Mouse (Mus musculus): ENCODE results near the gene Zfp709. TPM values are rescaled to one million over a fixed set of nuclear protein-coding genes. Genes with fewer than 3 reads are reported as not detected.
"Not testable (repeated sequence)": the region's sequence is repeated elsewhere in the genome, so short reads cannot be mapped to it uniquely, and the experiment has no call there.

Gene Zfp709
- polyA plus RNA-seq (2014; fragmentation: Nextera tagmentation; extraction: Ambion mirVana) = 7.1 and 7.3 TPM in 2 replicates

DNA sequence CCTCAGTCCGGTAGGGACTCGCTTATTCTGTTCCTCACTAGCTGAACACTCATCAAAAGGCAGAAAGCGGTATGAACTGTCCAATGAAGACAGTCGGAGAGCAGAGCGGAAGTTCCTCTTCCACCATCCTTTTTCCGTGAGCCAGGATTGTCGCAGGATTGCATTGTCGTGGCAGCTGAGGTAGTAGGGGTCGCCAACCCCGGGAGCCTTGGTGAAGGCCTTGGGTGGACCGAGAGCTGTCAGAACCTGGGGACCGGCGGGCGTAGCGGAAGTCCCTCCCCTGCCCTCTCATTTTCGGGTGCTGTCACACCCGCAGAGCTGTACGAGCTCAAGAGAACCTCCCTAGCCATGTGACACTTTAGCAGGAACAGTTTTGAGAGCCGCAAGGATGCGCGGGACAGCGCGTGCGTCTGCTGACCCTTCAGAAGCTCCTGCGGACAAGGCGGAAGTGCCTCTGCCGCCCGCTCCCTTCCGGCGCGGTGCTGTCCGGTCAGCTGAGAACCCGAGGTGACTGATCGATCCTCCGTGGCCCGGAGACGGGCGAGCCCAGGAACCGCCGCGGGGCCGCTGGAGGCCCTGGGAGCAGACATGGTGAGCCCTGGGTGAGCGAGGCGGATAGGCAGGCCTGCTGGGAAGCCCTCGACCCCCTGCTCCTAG lies at the start of gene Zfp709:
TSS of gene Zfp709 (plus strand) at position 402 of the 657 bp plus-strand sequence.
- peak within 1 kb of the TSS; percentile 82 for H3K4me2 ChIP-seq (replicated peaks; ENCODE audit: low read depth, low read length)
- WGBS = 5% methylated on average over 45 of the region's 45 CpGs
- peaks cover 17% of the 10 kb centered on the region; the same call in 1 of the 2 replicates for H3K9me3 ChIP-seq (ENCODE audit: control insufficient read depth, low read depth, low read length)
- peak; percentile 89 for ATAC-seq (ENCODE audit: insufficient number of reproducible peaks, insufficient read depth, low FRiP score, low read depth)
- no peaks in the 10 kb centered on the region for H3K27me3 ChIP-seq (ENCODE audit: control insufficient read depth, insufficient read depth, low read length)
- no peaks in the 10 kb centered on the region; the same call in 1 of the 2 replicates for H3K4me1 ChIP-seq (ENCODE audit: control insufficient read depth, insufficient read depth, low read length)
- H3K4me3 ChIP-seq (ENCODE audit: low read depth, low read length) = peak within 1 kb of the TSS; percentile 68
- H3K9ac ChIP-seq (replicated peaks; ENCODE audit: low read depth, low read length) = peak within 1 kb of the TSS; percentile 91
- H3K27ac ChIP-seq (ENCODE audit: low read length) = peak within 1 kb of the TSS; percentile 77
- no peaks in the 10 kb centered on the region for H3K36me3 ChIP-seq (ENCODE audit: control insufficient read depth, insufficient read depth, low read length)

DNA sequence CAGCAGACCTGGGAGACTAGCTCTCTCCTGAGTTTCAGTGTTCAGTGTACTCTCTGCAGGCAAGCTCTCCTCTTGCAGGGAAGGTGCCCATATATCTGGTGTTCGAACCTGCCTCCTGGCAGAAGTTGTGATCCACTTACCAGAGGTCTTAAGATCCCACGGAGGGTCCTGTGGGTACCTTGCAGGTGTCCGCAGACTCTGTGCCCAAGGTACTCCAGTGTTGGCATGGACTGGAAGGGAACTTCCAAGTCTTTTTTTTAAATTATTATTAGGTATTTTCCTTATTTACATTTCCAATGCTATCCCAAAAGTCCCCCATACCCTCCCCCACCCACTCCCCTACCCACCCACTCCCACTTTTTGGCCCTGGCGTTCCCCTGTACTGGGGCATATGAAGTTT lies 43.6 kb upstream of the Zfp709 start:
- H3K4me3 ChIP-seq (ENCODE audit: low read depth, low read length); H3K9ac ChIP-seq (replicated peaks; ENCODE audit: low read depth, low read length); H3K4me2 ChIP-seq (replicated peaks; ENCODE audit: low read depth, low read length); H3K9me3 ChIP-seq (ENCODE audit: control insufficient read depth, low read depth, low read length); H3K36me3 ChIP-seq (ENCODE audit: control insufficient read depth, insufficient read depth, low read length); H3K27me3 ChIP-seq (ENCODE audit: control insufficient read depth, insufficient read depth, low read length); ATAC-seq (ENCODE audit: insufficient number of reproducible peaks, insufficient read depth, low FRiP score, low read depth); H3K27ac ChIP-seq (ENCODE audit: low read length); H3K4me1 ChIP-seq (ENCODE audit: control insufficient read depth, insufficient read depth, low read length): not testable (repeated sequence)
- 78% methylated on average over 4 of the region's 4 CpGs for WGBS

DNA sequence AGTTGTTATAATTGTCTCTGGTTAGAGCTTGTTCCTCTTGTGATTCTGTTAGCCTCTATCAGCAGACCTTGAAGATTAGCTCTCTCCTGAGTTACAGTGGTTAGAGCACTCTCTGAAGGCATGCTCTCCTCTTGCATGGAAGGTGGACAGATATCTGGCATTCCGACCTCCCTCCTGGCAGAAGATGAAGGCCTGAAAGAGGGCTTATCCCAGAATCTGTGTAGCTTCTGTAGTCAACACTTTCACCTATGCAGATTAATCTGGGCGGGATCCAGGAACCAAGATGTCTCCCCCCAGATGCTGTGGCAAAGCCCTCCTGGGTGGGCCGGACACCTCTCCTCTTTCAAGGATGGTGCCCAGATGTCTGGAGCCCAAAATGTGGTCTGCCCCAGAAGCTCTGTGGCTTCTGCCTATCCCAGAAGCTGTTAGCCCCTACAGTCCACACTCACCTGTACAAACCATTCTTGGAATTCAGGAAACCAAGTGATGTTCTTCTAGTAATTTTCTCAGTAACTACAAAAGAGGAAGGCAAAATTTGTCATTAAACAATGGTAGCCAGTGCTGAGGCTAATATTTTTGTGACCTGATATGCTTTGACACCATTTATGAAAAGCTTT lies 40.5 kb upstream of the Zfp709 start:
- peak; percentile 42; the same call in 1 of the 2 replicates for ATAC-seq (ENCODE audit: insufficient number of reproducible peaks, insufficient read depth, low FRiP score, low read depth)
- not testable (repeated sequence) for H3K36me3 ChIP-seq (ENCODE audit: control insufficient read depth, insufficient read depth, low read length); H3K4me1 ChIP-seq (ENCODE audit: control insufficient read depth, insufficient read depth, low read length); H3K9ac ChIP-seq (replicated peaks; ENCODE audit: low read depth, low read length); H3K27me3 ChIP-seq (ENCODE audit: control insufficient read depth, insufficient read depth, low read length); H3K9me3 ChIP-seq (ENCODE audit: control insufficient read depth, low read depth, low read length); H3K27ac ChIP-seq (ENCODE audit: low read length); H3K4me2 ChIP-seq (replicated peaks; ENCODE audit: low read depth, low read length); H3K4me3 ChIP-seq (ENCODE audit: low read depth, low read length)
- 89% methylated on average over 3 of the region's 3 CpGs for WGBS

DNA sequence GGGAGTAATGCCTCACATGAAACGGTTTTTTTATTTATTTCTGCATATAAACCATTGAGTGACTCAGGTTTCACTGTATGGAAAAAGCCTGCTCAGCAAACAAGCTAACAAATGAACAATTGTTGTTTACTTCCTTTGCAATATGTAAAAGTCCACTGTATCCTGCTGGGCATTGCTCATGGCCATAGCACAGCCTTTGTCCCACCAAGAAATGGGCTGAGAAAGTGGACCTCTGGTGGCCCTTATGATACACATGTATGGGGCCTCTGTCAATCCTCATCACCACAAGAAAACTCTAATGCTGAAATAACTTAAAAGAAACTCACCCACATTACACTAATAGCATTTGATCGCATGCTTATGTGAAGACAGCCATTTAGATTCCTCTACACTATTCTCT lies 39.3 kb upstream of the Zfp709 start:
- not testable (repeated sequence) for H3K9ac ChIP-seq (replicated peaks; ENCODE audit: low read depth, low read length); H3K27me3 ChIP-seq (ENCODE audit: control insufficient read depth, insufficient read depth, low read length); H3K4me1 ChIP-seq (ENCODE audit: control insufficient read depth, insufficient read depth, low read length); H3K4me2 ChIP-seq (replicated peaks; ENCODE audit: low read depth, low read length); H3K27ac ChIP-seq (ENCODE audit: low read length); H3K36me3 ChIP-seq (ENCODE audit: control insufficient read depth, insufficient read depth, low read length); ATAC-seq (ENCODE audit: insufficient number of reproducible peaks, insufficient read depth, low FRiP score, low read depth); H3K4me3 ChIP-seq (ENCODE audit: low read depth, low read length); H3K9me3 ChIP-seq (ENCODE audit: control insufficient read depth, low read depth, low read length)
- WGBS = 71% methylated on average over 2 of the region's 2 CpGs

DNA sequence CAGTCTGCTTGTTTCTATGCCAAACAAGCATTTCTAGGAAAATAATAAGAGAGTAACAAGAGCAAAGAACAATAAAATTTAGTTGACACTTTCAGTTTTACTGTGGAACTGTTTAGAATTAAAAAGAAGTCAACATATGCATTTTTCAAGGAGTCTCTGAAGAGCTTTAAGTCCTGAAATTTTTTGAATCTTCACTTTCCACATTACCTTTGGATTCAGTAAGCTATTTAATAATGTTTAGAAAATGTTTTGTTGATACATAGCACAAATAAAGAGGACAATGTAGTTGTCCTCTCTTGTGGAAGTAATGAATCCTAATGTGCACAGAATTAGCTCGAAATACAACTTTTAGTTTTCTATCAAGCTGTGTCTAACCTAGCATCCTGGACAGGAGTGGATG lies 37.4 kb upstream of the Zfp709 start:
- H3K9ac ChIP-seq (replicated peaks; ENCODE audit: low read depth, low read length); H3K4me1 ChIP-seq (ENCODE audit: control insufficient read depth, insufficient read depth, low read length); H3K9me3 ChIP-seq (ENCODE audit: control insufficient read depth, low read depth, low read length); H3K4me3 ChIP-seq (ENCODE audit: low read depth, low read length); H3K27me3 ChIP-seq (ENCODE audit: control insufficient read depth, insufficient read depth, low read length); ATAC-seq (ENCODE audit: insufficient number of reproducible peaks, insufficient read depth, low FRiP score, low read depth); H3K36me3 ChIP-seq (ENCODE audit: control insufficient read depth, insufficient read depth, low read length); H3K27ac ChIP-seq (ENCODE audit: low read length); H3K4me2 ChIP-seq (replicated peaks; ENCODE audit: low read depth, low read length): not testable (repeated sequence)
- 75% methylated on average over 1 of the region's 1 CpGs for WGBS

DNA sequence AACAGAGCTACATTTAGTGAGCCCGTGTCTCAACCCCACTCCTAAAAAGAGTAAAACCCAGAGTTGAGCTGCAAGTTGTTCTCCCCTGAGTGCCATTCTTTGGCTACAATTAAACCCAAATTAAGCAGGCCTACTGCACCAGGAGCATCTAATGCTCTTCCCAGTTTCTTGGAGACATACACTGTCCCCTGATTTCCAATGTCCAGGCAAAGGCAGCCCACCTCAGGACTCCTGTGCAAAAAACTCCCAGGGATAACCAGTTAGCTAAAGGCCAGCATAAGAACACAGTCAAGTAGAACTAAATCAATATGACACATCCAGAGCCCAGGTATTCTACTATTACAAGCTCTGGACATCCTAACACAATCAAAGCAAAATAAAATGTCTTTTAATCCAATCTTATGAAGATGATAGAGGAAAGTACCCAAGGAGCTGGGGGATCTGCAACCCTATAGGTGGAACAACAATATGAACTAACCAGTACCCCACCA lies 35.8 kb upstream of the Zfp709 start:
- not testable (repeated sequence) for H3K4me1 ChIP-seq (ENCODE audit: control insufficient read depth, insufficient read depth, low read length); H3K27me3 ChIP-seq (ENCODE audit: control insufficient read depth, insufficient read depth, low read length); H3K9ac ChIP-seq (replicated peaks; ENCODE audit: low read depth, low read length); H3K27ac ChIP-seq (ENCODE audit: low read length); H3K4me3 ChIP-seq (ENCODE audit: low read depth, low read length); H3K4me2 ChIP-seq (replicated peaks; ENCODE audit: low read depth, low read length); H3K36me3 ChIP-seq (ENCODE audit: control insufficient read depth, insufficient read depth, low read length); H3K9me3 ChIP-seq (ENCODE audit: control insufficient read depth, low read depth, low read length)
- WGBS = 90% methylated on average over 1 of the region's 1 CpGs
- ATAC-seq (ENCODE audit: insufficient number of reproducible peaks, insufficient read depth, low FRiP score, low read depth) = 0 out of 2 replicates have a peak, but pooled peaks have one; percentile 10

DNA sequence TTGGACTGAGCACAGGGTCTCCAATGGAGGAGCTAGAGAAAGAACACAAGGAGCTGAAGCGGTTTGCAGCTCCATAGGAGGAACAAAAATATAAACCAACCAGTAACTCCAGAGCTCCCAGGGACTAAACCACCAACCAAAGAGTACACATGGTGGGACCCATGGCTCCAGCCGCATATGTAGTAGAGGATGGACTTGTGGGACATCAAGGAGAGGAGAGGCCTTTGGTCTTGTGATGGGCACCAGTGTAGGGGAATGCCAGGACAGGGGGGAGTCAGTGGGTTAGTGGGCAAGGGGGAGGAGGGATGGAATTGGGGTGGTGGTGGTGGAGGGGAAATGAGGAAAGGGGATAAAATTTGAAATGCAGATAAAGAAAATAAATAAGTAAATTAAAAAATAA lies 35.1 kb upstream of the Zfp709 start:
- not testable (repeated sequence) for H3K27me3 ChIP-seq (ENCODE audit: control insufficient read depth, insufficient read depth, low read length); H3K27ac ChIP-seq (ENCODE audit: low read length); H3K4me2 ChIP-seq (replicated peaks; ENCODE audit: low read depth, low read length); H3K9ac ChIP-seq (replicated peaks; ENCODE audit: low read depth, low read length); H3K4me1 ChIP-seq (ENCODE audit: control insufficient read depth, insufficient read depth, low read length); H3K4me3 ChIP-seq (ENCODE audit: low read depth, low read length); H3K9me3 ChIP-seq (ENCODE audit: control insufficient read depth, low read depth, low read length); ATAC-seq (ENCODE audit: insufficient number of reproducible peaks, insufficient read depth, low FRiP score, low read depth); H3K36me3 ChIP-seq (ENCODE audit: control insufficient read depth, insufficient read depth, low read length)
- WGBS = 83% methylated on average over 2 of the region's 2 CpGs

DNA sequence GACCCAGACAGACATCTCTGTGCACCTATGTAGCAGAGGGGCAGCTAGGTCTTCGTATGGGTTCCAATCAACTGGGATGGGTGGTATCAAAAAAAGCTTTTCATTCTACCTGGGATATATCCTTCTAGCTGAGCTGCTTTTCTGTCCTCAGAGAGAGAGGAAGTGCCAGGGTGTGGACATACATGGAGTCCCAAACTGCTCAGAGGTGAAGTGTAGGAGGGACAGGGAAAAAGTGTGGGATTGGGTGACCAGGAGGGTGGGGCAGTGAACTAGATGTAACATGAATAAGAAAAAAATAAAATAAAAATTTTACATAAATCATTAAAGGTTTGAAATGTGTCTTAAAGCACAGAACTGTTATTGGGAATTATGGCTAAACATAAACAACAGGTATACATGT lies 30.8 kb upstream of the Zfp709 start:
- not testable (repeated sequence) for ATAC-seq (ENCODE audit: insufficient number of reproducible peaks, insufficient read depth, low FRiP score, low read depth); H3K36me3 ChIP-seq (ENCODE audit: control insufficient read depth, insufficient read depth, low read length); H3K4me3 ChIP-seq (ENCODE audit: low read depth, low read length); H3K4me2 ChIP-seq (replicated peaks; ENCODE audit: low read depth, low read length); H3K27me3 ChIP-seq (ENCODE audit: control insufficient read depth, insufficient read depth, low read length); H3K27ac ChIP-seq (ENCODE audit: low read length); H3K4me1 ChIP-seq (ENCODE audit: control insufficient read depth, insufficient read depth, low read length); H3K9me3 ChIP-seq (ENCODE audit: control insufficient read depth, low read depth, low read length); H3K9ac ChIP-seq (replicated peaks; ENCODE audit: low read depth, low read length)
- 88% methylated on average over 1 of the region's 1 CpGs for WGBS
